Mouse (Mus musculus) liver, postnatal 0 days (tissue): ENCODE measurements around the gene Cldn10.

Experiments
- CTCF ChIP-seq: sonication (generic); IDR thresholded peaks from 2 replicates; pipeline ENCODE4 v1.5.1; 2016; ENCODE audit warnings: antibody characterized with exemption, low read depth
- EP300 ChIP-seq: IDR thresholded peaks from 2 replicates; pipeline ENCODE4 v1.6.1; 2016; ENCODE audit warnings: antibody characterized with exemption, low read depth, mild to moderate bottlenecking

DNA sequence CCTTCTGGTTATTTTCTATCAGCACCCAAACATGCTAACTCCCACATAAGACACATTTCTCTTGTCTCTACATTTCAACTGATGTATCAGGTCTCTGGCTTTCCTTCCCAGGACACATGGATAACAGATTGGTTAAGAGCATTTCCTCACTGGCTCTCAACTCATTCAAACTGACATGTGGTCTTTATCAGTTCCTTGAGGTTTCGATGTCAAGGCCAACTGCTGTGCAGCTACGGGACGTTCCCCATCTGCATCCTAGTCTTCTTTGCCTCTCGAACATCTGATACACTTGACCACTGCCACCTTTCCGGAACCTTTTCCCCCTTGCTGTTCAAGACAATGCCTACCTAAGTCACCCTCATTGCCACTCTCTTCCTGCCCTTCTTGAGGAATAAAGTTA, 125.9 kb downstream of the Cldn10 start:
- no peak for TF ChIP-seq CTCF
- no peak for TF ChIP-seq EP300
